Mouse (Mus musculus): Measurements from ENCODE around the gene Lgi4. TPM values are rescaled to one million over a fixed set of nuclear protein-coding genes. Genes with fewer than 3 reads are reported as not detected.

The Lgi4 gene
- total RNA-seq, 4 experiments from 2014 or later, result 35.0 to 50.6 (median 40.8) TPM

GRCm38 (mm10) chr7:31100786-31101185 is 41.6 kb downstream of the Lgi4 start:
- DNase-seq (ENCODE audit: low spot score in 2 of 2), result no peak

- DNase-seq (ENCODE audit: low spot score in 2 of 2), result peak in 1 of 2 experiments; percentile 69
Measured at GRCm38 (mm10) chr7:31105061-31105768, 46.1 kb downstream of the Lgi4 start.

GRCm38 (mm10) chr7:31106166-31106565 is 47.0 kb downstream of the Lgi4 start:
- DNase-seq (ENCODE audit: low spot score in 2 of 2), result no peak

DNA sequence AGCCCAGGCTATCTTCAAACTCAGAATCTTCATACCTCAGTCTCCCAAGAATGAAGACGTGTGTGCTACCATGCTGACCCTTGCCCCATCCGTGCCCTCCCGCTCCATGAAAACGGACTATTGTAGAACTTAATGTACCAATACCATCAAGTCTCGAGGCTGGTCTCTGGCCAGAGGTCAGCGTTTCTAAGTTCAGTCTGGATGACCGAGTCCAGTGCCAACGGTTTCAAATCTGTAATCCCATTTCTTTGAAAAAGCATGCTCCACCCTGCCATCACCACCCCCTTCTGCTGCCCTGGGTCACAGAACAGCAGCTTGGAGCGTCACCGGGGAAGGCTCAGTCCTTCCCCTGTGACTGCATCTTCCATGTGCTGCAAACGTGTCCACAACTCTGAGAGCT is 48.6 kb downstream of the Lgi4 start:
- DNase-seq (ENCODE audit: low spot score in 2 of 2), result no peak

DNA sequence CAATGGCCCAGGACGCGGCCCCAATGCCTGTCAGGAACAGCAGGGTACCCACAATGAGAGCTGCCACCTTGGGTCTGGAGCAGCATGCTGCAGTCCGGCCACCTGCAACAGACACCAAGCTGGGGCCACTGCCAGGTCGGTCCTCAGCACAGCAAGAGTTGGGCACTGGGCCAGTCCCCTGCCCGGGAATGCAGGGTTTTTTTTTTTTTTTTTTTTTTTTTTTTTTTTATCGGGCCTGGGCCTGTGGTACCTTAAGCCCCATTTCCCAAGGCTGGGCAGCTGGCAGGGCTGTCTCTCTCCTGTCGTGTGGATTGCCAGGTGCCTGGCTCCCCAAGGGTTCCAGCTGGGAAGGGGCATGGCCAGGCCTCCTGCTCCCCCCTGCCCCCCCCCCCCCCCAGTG is 49.9 kb downstream of the Lgi4 start:
- no peak for DNase-seq (ENCODE audit: low spot score in 2 of 2)

DNA sequence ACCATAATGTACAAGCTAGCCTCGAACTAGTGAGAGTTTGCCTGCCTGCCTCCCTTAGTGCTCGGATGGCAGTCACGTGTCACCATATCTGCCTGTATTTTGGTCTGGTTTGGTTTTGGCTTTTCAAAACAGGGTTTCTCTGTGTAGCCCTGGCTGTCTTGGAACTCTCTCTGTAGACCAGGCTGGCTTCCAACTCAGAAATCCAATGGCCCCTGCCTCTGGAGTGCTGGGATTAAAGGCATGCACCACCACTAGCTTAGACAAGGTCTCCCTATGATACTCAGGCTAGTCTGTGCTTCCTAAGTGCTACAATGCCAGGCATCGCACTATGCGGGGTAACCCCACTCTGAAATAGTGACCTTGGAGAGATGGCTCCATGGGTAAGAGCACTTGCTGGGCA is 50.7 kb downstream of the Lgi4 start:
- DNase-seq (ENCODE audit: low spot score in 2 of 2), result no peak

- no peak for DNase-seq (ENCODE audit: low spot score in 2 of 2)
Measured at GRCm38 (mm10) chr7:31110861-31111385, 51.8 kb downstream of the Lgi4 start.

- no peak for DNase-seq (ENCODE audit: low spot score in 2 of 2)
Measured at GRCm38 (mm10) chr7:31112036-31112435, 52.9 kb downstream of the Lgi4 start.

DNA sequence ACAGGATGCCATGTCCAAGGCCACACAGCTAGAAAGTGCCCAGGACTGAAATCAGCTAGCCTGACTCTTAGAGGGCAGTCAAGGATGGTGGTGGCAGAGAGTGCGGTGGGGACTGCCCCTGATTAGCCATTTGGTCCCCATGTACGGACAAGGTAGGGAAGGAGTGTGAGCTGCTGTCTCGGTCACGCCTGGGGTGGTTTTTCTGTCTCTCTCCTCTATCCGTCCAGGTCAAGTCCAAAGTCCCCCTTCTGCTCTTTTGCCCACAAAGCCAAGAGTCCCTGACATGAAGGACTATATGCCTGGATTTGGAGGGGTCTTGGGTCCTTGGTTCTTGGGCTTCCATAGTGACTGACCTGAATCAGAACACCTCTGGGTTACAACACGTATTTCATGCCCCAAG is 54.7 kb downstream of the Lgi4 start:
- no peak for DNase-seq (ENCODE audit: low spot score in 2 of 2)

DNA sequence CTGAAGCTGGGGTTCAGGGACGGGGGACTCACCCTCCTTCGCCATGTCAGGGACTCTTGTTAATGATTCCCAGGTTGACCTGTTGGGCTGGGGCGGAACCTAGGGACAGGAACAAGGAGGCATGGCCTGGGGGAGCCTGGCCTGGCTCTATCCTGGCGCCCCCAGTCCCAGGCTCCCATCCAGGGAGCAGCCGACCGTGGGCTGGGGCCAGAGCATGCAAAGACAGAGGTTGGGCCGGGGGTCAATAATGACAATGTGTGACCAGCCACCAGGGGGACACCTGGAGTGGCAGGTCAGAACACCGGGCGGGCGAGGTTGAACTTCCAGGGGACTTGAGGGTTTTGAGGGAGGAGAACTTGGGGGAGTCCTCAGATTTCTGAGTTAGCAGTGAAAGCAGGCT is 55.5 kb downstream of the Lgi4 start:
- DNase-seq (ENCODE audit: low spot score in 2 of 2), result no peak

DNA sequence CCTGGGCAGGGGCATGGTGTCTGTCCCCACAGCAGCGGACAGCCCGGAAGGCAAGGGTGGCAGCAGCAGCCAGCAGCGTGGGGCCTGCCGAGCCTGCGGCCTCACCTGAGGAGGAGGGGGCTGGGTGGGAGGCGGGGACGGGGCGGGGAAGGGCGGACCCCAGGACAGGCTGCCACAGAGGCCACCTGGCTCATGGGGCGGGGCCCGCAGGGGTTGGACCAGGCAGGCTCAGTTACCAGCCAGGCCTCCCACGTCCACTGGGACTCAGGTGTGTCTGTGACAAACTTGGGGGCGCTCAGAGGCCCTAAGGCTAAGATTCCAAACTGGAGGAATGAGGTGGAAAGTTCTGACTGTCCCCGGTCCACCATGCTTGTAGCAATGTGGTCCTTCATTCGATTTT is 56.0 kb downstream of the Lgi4 start, which contains the start of gene Hpn:
Gene Hpn, minus strand, starts transcription at position 109 of the 400 bp plus-strand sequence.
- no peak for DNase-seq (ENCODE audit: low spot score in 2 of 2)

DNA sequence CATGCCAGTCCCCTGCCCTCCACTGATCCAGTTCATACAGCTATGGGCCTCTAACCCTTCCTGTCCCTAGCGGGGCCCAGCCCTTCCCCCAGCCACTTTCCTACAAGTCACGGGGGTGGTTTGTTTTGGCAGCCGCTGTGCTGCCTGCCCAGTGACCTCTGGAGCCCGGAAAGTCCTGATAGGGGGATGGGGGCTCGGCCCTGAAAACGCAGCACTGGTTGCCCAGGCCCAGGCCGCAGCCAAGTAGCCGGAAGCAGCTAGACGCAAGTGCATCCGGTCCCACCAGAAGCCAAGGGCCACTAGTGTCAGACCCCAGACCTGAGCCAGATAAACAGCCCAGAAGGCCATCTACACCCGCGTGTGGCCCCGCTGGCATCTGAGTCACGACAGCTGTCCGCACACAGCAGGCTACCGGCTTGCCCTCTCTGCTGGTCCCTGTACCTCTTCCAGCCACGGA is 56.5 kb downstream of the Lgi4 start:
- no peak for DNase-seq (ENCODE audit: low spot score in 2 of 2)

DNA sequence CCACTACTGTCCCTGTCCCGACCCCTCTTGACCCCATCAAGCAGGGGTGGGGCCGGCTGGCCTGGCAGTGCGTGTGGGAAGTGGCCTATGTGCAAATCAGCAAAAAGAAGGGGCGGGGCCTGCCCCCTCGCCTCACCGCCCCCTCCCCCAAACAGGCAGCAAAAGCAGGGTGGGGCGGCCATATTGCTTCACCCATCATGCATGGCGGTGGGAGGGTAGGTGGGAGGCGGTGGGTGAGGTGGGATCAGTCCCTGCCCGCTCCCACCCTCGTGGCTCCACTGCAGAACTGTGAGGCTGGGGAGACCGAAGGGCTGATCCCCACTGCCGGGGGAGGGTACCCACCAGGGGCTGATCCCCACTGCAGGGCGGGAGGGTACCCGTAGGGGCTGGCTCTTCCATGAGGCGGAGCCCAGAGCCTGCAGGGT is 57.6 kb downstream of the Lgi4 start:
- DNase-seq (ENCODE audit: low spot score in 2 of 2), result no peak

DNA sequence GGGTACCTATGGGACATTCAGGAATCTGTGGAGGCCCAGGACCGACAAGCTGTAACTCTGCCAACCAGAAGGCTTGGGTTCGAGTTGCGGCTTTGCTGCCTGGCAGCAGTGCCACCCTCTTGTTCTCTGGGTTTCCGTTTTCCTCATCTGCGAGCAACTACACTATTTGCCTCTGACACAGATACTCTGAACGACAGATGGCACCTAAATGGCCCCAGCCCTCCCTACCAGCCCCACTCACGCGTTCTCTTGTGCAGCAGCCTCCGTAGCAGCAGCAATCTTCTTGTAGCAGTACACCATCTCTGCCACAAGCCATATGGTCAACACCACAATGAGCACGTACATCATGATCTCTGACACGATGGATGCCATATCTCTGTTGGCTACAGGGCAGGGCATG is 58.3 kb downstream of the Lgi4 start:
- no peak for DNase-seq (ENCODE audit: low spot score in 2 of 2)

DNA sequence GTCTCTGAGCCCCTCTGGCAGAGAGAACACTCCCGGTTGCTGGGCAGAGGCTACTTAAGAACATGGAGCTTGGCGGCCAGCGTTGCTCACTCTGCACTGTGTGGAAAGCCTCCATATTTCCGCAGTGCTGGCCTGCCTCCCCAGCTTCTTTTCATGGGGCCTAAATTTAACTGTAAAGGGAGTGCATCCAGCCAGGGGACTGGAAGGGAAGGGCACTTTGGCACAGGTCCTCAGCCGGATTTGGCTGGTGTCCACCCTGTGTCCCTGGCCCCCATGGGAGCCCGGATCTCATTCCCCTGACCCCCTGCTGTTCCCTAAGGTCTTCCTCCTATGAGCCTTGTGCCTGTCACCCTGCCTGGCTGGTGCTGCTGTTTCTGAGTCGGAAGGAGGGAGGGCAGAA is 59.3 kb downstream of the Lgi4 start:
- DNase-seq (ENCODE audit: low spot score in 2 of 2), result no peak

DNA sequence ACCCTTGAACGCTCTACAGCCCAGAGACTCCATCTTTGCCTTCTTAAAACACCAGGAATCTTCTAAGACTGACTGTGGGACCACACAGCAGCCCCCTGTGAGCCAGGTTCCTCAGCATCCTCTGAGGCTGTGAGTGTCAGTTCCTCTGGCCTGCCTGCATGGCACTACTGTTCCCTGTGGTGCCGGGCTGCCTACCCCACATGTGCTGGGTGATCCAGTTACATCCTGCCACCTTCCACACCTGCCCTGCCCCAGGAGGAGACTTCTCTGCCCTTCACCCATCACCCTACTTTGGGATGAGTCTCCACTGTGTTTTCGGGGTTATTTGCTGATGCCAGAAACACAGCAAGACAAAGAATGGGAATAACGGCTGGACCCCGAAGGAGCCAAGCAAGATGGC is 60.4 kb downstream of the Lgi4 start:
- DNase-seq (ENCODE audit: low spot score in 2 of 2), result no peak

Small RNA genes within 50 kb of the gene (microRNA-seq; reads per million reads assigned to microRNA genes)
- 0 reads per million in 2 experiments for gene Mir7050

Other genes starting within 250 kb of the Lgi4 start
- gene Ffar2, start 235.6 kb upstream of the Lgi4 start, total RNA-seq (2022), result not detected
- not detected for gene Ffar3, start 203.2 kb upstream of the Lgi4 start, total RNA-seq (2022)
- not detected for gene Ffar1, start 197.8 kb upstream of the Lgi4 start, total RNA-seq (2022)
- 1 to 10 TPM in 1 of 4 experiments, under 1 TPM in 2, not detected in 1; 0.24 to 1.8 (median 0.37) TPM for gene Cd22, start 179.0 kb upstream of the Lgi4 start, total RNA-seq (2022)
- gene Mag, start 144.5 kb upstream of the Lgi4 start, total RNA-seq (2022), result 100 to 1,000 TPM; 200 to 254 (median 210) TPM
- gene Hamp2, start 134.7 kb upstream of the Lgi4 start, total RNA-seq (2022), result not detected
- gene Hamp, start 115.3 kb upstream of the Lgi4 start, total RNA-seq (2022), result 1 to 10 TPM in 1 of 4 experiments, not detected in 3; 1.1 TPM
- 100 to 1,000 TPM; 114 to 125 (median 120) TPM for gene Usf2, start 102.5 kb upstream of the Lgi4 start, total RNA-seq (2022)
- gene Lsr, start 85.9 kb upstream of the Lgi4 start, total RNA-seq (2022), result 1 to 10 TPM; 5.2 to 6.6 (median 6.1) TPM
- gene Fam187b, start 85.6 kb upstream of the Lgi4 start, total RNA-seq (2022), result under 1 TPM in 2 of 4 experiments, not detected in 2; 0.18 to 0.30 TPM
- gene Fxyd5, start 16.9 kb upstream of the Lgi4 start, total RNA-seq (2022), result 10 to 100 TPM; 25.8 to 33.5 (median 30.0) TPM
- gene Fxyd7, start 7.9 kb upstream of the Lgi4 start, total RNA-seq (2022), result 100 to 1,000 TPM; 162 to 173 (median 169) TPM
- 100 to 1,000 TPM in 2 of 4 experiments, 10 to 100 TPM in 2; 57.6 to 144 (median 110) TPM for gene Fxyd1, start 2.1 kb upstream of the Lgi4 start, total RNA-seq (2022)
- 1 to 10 TPM in 3 of 4 experiments, under 1 TPM in 1; 0.75 to 2.1 (median 1.2) TPM for gene Fxyd3, start 17.4 kb downstream of the Lgi4 start, total RNA-seq (2022)
- 1 to 10 TPM; 2.0 to 4.4 (median 3.5) TPM for gene Hpn, start 55.9 kb downstream of the Lgi4 start, total RNA-seq (2022)
- 100 to 1,000 TPM; 652 to 704 (median 680) TPM for gene Scn1b, start 67.7 kb downstream of the Lgi4 start, total RNA-seq (2022)
- gene Gramd1a, start 96.6 kb downstream of the Lgi4 start, total RNA-seq (2022), result 100 to 1,000 TPM; 103 to 108 (median 105) TPM
- gene Scgb2b2, start 231.2 kb downstream of the Lgi4 start, total RNA-seq (2022), result not detected
- not detected for gene Scgb1b2, start 232.5 kb downstream of the Lgi4 start, total RNA-seq (2022)

Measured in left cerebral cortex, adult 8-10 months (tissue).